1 mouse cellular context compared by ENCODE assay signal in the genomic region with DNA sequence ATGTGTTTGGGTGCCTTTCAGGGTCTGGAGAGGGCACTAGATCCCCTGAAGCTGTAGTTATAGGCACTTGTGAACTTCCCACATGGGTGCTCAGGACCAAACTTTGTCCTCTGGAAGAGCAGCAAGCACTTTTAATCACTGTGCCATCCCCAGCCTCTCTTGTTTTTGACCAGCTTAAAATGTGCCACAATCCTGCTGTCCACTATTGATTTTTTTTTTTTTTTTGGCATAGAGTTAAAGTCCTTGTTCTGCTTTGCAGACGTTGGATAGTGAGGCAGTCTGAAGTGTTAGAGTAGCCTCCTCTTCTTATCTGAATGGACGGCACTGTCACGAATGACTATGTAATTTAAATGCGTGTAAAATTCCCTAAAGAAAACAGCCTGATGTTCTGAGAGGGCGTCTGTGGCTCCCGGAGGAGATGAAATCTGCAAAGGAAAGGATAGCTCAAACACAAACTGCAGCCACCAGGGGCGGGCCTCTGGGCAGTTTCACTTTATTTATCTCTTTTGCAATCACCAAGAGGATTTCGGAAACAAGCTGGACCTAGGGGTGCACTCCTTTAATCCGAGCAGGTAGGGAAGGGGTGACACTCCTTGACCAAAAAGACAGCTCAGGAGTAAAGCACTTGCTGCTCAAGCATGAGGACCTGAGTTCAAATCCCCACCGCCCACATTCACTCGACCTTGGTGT.
TF ChIP-seq lines count a peak whose summit lies in the region.

No protein-coding gene starts in this region.

TF ChIP-seq in CH12.LX, 34 proteins besides CTCF, POLR2A, EP300 and RAD21:
- TF ChIP-seq MAZ (IDR thresholded peaks at IDR 0.05; ENCODE audit: low read depth, low read length) (no peak), NRF1 (IDR thresholded peaks at IDR 0.05; ENCODE audit: low read depth, low read length) (no peak), CHD1 (IDR thresholded peaks at IDR 0.05; ENCODE audit: low read depth, low read length) (no peak), USF1 (IDR thresholded peaks at IDR 0.05; ENCODE audit: low read depth, low read length) (no peak), NELFE (IDR thresholded peaks at IDR 0.05; ENCODE audit: low read depth, low read length) (no peak), E2F4 (IDR thresholded peaks at IDR 0.05; ENCODE audit: insufficient replicate concordance, low read depth, low read length) (no peak), MEF2A (IDR thresholded peaks at IDR 0.05; ENCODE audit: borderline replicate concordance, low read depth, low read length) (no peak), BHLHE40 (IDR thresholded peaks at IDR 0.05; ENCODE audit: low read depth, low read length) (no peak), ZNF384 (IDR thresholded peaks at IDR 0.05; ENCODE audit: low read depth, low read length) (no peak), SMC3 (IDR thresholded peaks at IDR 0.05; ENCODE audit: low read depth, low read length) (no peak), ELF1 (IDR thresholded peaks at IDR 0.05; ENCODE audit: low read depth, low read length) (no peak), CHD2 (IDR thresholded peaks at IDR 0.05; ENCODE audit: low read length) (no peak), MYC (IDR thresholded peaks at IDR 0.05; ENCODE audit: low read depth, low read length) (no peak), PAX5 (IDR thresholded peaks at IDR 0.05; ENCODE audit: low read length) (no peak), SIN3A (IDR thresholded peaks at IDR 0.05; ENCODE audit: low read length) (no peak), TCF12 (IDR thresholded peaks at IDR 0.05; ENCODE audit: low read depth, low read length) (no peak), ZC3H11A (IDR thresholded peaks at IDR 0.05; ENCODE audit: low read depth, low read length) (no peak), UBTF (IDR thresholded peaks at IDR 0.05; ENCODE audit: low read depth, low read length) (no peak)
